Mouse (Mus musculus): Measurements from ENCODE around the gene Fam20a.

The Fam20a gene

GRCm38 (mm10) chr11:109650788-109651565, 71.1 kb downstream of the Fam20a start:
- Histone ChIP-seq H3K27me3 (ENCODE audit: insufficient read depth, low read length) (peaks cover 13% of the 10 kb centered on the region), H3K4me1 (replicated peaks; ENCODE audit: low read depth, low read length) (peaks cover 38% of the 10 kb centered on the region), H3K4me3 (replicated peaks; ENCODE audit: low read length) (peak overlapping the region; percentile 94), H3K36me3 (ENCODE audit: insufficient read depth, low read length) (peaks cover 26% of the 10 kb centered on the region), H3K9me3 (ENCODE audit: low read length) (no peaks in the 10 kb centered on the region)
- no peak for TF ChIP-seq NANOG (IDR thresholded peaks at IDR 0.05; ENCODE audit: borderline replicate concordance, low read length)
- no peak for TF ChIP-seq CTCF (conservative IDR thresholded peaks at IDR 0.05; ENCODE audit: low read length)
- TF ChIP-seq POU5F1 (IDR thresholded peaks at IDR 0.05; ENCODE audit: borderline replicate concordance, low read length): no peak

GRCm38 (mm10) chr11:109649975-109650701, 71.9 kb downstream of the Fam20a start:
- peaks cover 38% of the 10 kb centered on the region for H3K4me1 ChIP-seq (replicated peaks; ENCODE audit: low read depth, low read length)
- H3K9me3 ChIP-seq (ENCODE audit: low read length): no peaks in the 10 kb centered on the region
- TF ChIP-seq POU5F1 (IDR thresholded peaks at IDR 0.05; ENCODE audit: borderline replicate concordance, low read length) (no peak), CTCF (conservative IDR thresholded peaks at IDR 0.05; ENCODE audit: low read length) (no peak), NANOG (IDR thresholded peaks at IDR 0.05; ENCODE audit: borderline replicate concordance, low read length) (no peak)
- H3K36me3 ChIP-seq (ENCODE audit: insufficient read depth, low read length): peaks cover 18% of the 10 kb centered on the region
- peaks cover 18% of the 10 kb centered on the region for H3K27me3 ChIP-seq (ENCODE audit: insufficient read depth, low read length)
- H3K4me3 ChIP-seq (replicated peaks; ENCODE audit: low read length): peak overlapping the region; percentile 94

- TF ChIP-seq CTCF (conservative IDR thresholded peaks at IDR 0.05; ENCODE audit: low read length) (no peak), POU5F1 (IDR thresholded peaks at IDR 0.05; ENCODE audit: borderline replicate concordance, low read length) (no peak), NANOG (IDR thresholded peaks at IDR 0.05; ENCODE audit: borderline replicate concordance, low read length) (no peak)
- H3K4me3 ChIP-seq (replicated peaks; ENCODE audit: low read length): peak within 1 kb of the TSS; percentile 94
- peaks cover 38% of the 10 kb centered on the region for H3K4me1 ChIP-seq (replicated peaks; ENCODE audit: low read depth, low read length)
- no peaks in the 10 kb centered on the region for H3K9me3 ChIP-seq (ENCODE audit: low read length)
- H3K36me3 ChIP-seq (ENCODE audit: insufficient read depth, low read length): peaks cover 10% of the 10 kb centered on the region
- H3K27me3 ChIP-seq (ENCODE audit: insufficient read depth, low read length): peaks cover 18% of the 10 kb centered on the region
Measured at GRCm38 (mm10) chr11:109649206-109649605, 72.9 kb downstream of the Fam20a start, which contains the start of gene Prkar1a. Gene Prkar1a (plus strand): TSS chr11:109649405.

- Histone ChIP-seq H3K36me3 (ENCODE audit: insufficient read depth, low read length) (peaks cover 3% of the 10 kb centered on the region), H3K9me3 (ENCODE audit: low read length) (no peaks in the 10 kb centered on the region), H3K4me1 (replicated peaks; ENCODE audit: low read depth, low read length) (peaks cover 36% of the 10 kb centered on the region), H3K4me3 (replicated peaks; ENCODE audit: low read length) (no peak overlapping the region), H3K27me3 (ENCODE audit: insufficient read depth, low read length) (peaks cover 18% of the 10 kb centered on the region)
- TF ChIP-seq CTCF (conservative IDR thresholded peaks at IDR 0.05; ENCODE audit: low read length) (no peak), NANOG (IDR thresholded peaks at IDR 0.05; ENCODE audit: borderline replicate concordance, low read length) (no peak), POU5F1 (IDR thresholded peaks at IDR 0.05; ENCODE audit: borderline replicate concordance, low read length) (no peak)
Measured at GRCm38 (mm10) chr11:109648510-109648909, 73.6 kb downstream of the Fam20a start.

- Histone ChIP-seq H3K27me3 (ENCODE audit: insufficient read depth, low read length) (peaks cover 9% of the 10 kb centered on the region; the same call in 1 of the 2 replicates), H3K4me3 (replicated peaks; ENCODE audit: low read length) (no peak overlapping the region), H3K9me3 (ENCODE audit: low read length) (no peaks in the 10 kb centered on the region), H3K36me3 (ENCODE audit: insufficient read depth, low read length) (no peaks in the 10 kb centered on the region), H3K4me1 (replicated peaks; ENCODE audit: low read depth, low read length) (no peaks in the 10 kb centered on the region)
- TF ChIP-seq NANOG (IDR thresholded peaks at IDR 0.05; ENCODE audit: borderline replicate concordance, low read length) (no peak), CTCF (conservative IDR thresholded peaks at IDR 0.05; ENCODE audit: low read length) (no peak), POU5F1 (IDR thresholded peaks at IDR 0.05; ENCODE audit: borderline replicate concordance, low read length) (no peak)
Measured at GRCm38 (mm10) chr11:109641498-109642222, 80.4 kb downstream of the Fam20a start.

- Histone ChIP-seq H3K36me3 (ENCODE audit: insufficient read depth, low read length) (no peaks in the 10 kb centered on the region), H3K4me3 (replicated peaks; ENCODE audit: low read length) (no peak overlapping the region), H3K4me1 (replicated peaks; ENCODE audit: low read depth, low read length) (no peaks in the 10 kb centered on the region), H3K27me3 (ENCODE audit: insufficient read depth, low read length) (0 out of 2 replicates have a peak, but pooled peaks cover 3% of the 10 kb centered on the region), H3K9me3 (ENCODE audit: low read length) (no peaks in the 10 kb centered on the region)
- TF ChIP-seq POU5F1 (IDR thresholded peaks at IDR 0.05; ENCODE audit: borderline replicate concordance, low read length): no peak
- no peak for TF ChIP-seq CTCF (conservative IDR thresholded peaks at IDR 0.05; ENCODE audit: low read length)
- TF ChIP-seq NANOG (IDR thresholded peaks at IDR 0.05; ENCODE audit: borderline replicate concordance, low read length): no peak
Measured at GRCm38 (mm10) chr11:109635871-109636395, 86.1 kb downstream of the Fam20a start.

GRCm38 (mm10) chr11:109634928-109635327, 87.2 kb downstream of the Fam20a start:
- no peak for TF ChIP-seq NANOG (IDR thresholded peaks at IDR 0.05; ENCODE audit: borderline replicate concordance, low read length)
- TF ChIP-seq POU5F1 (IDR thresholded peaks at IDR 0.05; ENCODE audit: borderline replicate concordance, low read length): no peak
- TF ChIP-seq CTCF (conservative IDR thresholded peaks at IDR 0.05; ENCODE audit: low read length): no peak
- Histone ChIP-seq H3K4me1 (replicated peaks; ENCODE audit: low read depth, low read length) (no peaks in the 10 kb centered on the region), H3K9me3 (ENCODE audit: low read length) (no peaks in the 10 kb centered on the region), H3K27me3 (ENCODE audit: insufficient read depth, low read length) (0 out of 2 replicates have a peak, but pooled peaks cover 3% of the 10 kb centered on the region), H3K36me3 (ENCODE audit: insufficient read depth, low read length) (no peaks in the 10 kb centered on the region), H3K4me3 (replicated peaks; ENCODE audit: low read length) (no peak overlapping the region)

Measured in E14TG2a.4 (cell line).